Mouse (Mus musculus): ENCODE measurements around the gene Trip12.

Trip12 gene

DNA sequence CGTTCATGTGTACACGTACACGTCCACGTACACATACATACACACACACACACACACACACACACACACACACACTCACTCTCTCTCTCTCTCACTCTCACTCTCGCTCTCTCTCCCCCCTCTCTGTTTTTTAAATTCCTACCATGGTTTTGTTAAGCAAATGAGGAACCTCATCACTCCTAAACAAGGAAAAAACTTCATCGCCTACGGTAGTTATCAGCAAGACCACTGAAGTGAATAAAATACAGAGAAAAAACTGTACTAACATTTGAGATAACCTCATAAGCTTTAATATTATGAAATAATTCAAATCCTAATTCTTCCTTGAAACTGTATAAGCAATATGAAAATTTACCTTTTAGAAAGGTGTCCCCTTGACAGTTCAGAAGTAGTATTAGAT, 45.0 kb downstream of the Trip12 start:
- no peak for DNase-seq (ENCODE audit: low spot score)

DNA sequence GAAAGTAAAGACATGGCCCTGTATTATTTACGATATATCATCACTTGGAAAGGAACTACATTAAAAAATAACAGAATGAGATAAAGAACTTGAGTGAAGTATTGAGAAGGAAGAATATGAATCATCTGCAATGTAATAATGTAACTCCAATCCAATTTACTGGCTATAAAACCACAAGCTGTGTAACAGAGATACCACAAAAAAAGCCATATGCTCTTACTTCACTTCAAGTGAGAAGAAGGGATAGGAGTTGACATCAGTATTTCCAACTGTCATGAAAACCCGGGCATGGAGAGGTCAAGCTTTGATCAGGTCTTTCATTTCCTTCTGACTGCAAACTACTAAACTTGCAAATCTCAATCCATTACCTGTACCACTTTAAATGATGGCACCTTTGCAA, 48.9 kb downstream of the Trip12 start:
- no peak for DNase-seq (ENCODE audit: low spot score)

GRCm38 (mm10) chr1:84780630-84781029, 59.7 kb downstream of the Trip12 start:
- no peak for DNase-seq (ENCODE audit: low spot score)

DNA sequence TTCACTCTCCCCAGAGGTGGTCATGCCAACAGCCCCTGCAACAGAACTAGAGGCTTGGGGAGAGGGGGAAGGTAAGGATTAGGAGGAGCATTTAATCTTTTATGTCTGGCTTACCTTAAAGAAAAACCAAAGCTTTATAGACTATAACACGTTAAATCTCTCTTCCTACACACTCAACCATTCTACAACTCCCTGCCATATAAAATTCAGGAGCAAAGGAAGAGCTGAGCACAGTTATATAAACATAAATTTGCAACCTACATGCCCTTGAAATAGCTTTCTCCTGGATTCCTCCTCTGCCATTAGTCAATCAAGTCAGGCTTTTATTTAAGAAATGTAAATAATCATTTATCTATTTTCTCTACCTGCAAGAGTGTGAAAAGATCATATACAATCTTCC, 62.9 kb downstream of the Trip12 start:
- no peak for DNase-seq (ENCODE audit: low spot score)

DNA sequence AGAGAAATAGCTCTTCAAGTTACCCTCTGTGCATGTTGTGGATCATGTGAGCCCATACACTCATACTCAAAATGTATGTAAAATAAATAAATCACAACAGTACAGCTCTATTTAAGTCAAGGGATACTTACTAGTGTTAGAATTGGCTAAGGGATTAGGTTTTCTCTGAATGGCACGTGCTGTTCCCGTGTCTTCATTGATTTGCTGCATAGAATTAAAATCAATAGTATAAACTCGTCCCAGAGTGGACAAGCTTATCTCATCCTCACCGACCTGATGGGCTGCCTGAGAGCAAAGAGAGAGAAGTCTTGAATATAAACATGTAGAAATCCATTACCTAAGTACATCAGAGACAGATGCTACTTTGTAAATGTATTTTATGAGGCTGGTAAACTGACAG, 81.5 kb downstream of the Trip12 start:
- no peak for DNase-seq (ENCODE audit: low spot score)

DNA sequence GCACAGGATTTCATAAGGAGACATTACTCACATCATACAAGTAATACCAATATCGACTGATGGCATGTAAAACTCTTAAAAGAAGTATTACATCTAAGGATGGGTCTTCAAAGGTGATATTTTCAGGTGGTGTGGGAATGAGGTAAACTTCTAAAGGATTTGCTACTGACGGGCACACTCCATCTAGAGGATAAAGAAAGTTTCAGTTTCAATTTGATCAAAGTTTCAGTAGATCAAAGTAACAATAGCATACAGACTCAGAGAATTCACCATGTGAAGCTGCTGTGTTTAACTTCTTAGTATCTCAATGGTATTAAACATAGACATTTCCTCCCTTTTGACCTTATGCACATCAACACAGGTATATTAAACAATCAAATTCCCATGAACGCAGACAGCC, 98.2 kb downstream of the Trip12 start:
- no peak for DNase-seq (ENCODE audit: low spot score)

DNA sequence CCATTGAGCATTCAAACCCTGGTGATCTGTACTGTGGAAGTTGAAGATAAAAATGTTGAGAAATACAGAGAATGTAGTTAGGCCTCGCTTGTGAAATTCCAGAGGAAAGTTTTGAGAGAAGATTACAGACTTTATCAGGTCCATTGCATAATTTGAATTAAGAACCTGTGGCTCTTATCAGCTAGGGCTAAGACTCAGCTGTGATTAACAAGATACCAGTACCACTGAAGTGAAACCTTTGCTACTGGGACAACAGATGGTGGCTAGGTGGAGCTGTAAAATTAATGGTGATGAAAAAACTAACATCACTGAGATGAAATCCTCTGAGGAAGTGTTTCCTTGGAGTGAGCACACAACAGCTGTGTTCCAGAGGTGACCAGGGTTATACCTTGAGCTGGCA, 100.2 kb downstream of the Trip12 start:
- no peak for DNase-seq (ENCODE audit: low spot score)

GRCm38 (mm10) chr1:84737097-84737496, 103.2 kb downstream of the Trip12 start:
- no peak for DNase-seq (ENCODE audit: low spot score)

DNA sequence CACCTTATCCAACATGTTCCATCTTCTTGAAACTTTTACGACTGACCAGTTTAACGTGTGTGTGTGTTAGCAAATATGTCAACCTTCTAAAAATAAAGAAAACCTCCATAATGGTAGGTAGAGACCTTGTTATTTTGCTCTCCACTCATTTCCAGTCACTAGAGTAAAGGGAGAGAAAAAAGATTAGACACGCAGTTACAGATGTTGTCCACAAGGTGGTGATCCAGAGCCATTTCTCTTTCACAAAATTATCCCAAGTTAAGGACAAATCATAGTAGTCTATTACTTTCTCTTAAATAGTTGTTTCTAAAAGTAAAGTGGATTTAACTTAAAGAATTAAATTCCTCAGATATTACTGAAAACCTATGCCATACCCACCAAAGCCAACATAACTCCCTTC, 106.5 kb downstream of the Trip12 start:
- DNase-seq (ENCODE audit: low spot score): no peak

DNA sequence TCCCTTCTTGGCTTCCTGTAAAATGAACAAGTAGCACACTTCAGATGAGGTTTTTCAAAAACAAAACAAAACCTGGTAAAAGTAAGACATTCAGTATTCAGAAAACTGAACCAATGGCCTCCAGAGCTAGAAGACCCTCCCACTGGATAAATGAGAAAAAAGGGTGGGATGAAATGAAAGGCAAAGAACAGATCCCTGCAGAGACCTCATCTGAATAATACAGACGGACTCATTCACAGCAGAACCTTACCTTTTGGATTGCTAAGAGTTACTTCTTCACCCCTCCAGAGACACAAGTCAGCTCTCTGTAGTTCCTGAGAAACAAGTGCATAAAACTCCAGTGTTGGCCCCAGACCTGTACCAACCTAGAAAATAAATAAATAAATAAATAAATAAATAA, 108.6 kb downstream of the Trip12 start:
- no peak for DNase-seq (ENCODE audit: low spot score)

DNA sequence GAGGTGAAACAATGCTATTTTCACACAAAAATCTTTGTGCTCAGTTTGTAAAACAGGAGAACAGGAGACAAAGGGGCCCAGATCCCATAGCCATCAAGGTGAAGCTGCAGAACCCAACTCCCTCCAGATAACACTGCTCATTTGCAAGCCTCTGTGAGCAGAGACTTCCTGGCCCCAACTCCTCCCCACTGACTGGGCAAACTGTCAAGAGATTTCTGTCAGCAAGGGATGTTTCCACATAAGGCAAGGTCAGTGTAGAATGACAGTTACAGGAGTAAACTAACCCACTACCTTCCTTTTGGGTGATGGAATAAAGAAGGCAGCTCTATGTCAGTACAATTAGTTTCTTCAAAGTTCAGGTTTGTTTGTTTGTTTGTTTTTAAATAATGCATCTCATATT, 117.5 kb downstream of the Trip12 start:
- no peak for DNase-seq (ENCODE audit: low spot score)

GRCm38 (mm10) chr1:84722371-84722770, 117.9 kb downstream of the Trip12 start:
- no peak for DNase-seq (ENCODE audit: low spot score)

DNA sequence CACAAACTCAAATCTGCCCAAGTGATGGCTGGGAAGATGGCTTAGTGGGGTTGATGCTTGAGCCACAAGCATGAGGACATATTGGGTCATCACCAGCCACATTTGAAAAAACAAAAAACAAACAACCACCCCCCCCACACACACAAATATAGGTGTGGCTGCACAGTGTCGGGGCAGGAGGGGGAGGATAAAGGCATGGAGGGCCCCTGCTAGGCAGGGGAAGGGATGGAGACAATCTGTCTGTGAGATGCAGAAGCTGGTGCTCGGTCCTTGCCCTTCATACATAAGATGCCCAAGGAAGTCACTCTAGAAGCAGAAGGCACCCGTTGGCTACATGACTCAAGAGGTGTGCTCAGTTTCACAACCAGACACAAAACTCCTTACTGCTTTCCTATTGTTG, 118.4 kb downstream of the Trip12 start:
- DNase-seq (ENCODE audit: low spot score): no peak

DNA sequence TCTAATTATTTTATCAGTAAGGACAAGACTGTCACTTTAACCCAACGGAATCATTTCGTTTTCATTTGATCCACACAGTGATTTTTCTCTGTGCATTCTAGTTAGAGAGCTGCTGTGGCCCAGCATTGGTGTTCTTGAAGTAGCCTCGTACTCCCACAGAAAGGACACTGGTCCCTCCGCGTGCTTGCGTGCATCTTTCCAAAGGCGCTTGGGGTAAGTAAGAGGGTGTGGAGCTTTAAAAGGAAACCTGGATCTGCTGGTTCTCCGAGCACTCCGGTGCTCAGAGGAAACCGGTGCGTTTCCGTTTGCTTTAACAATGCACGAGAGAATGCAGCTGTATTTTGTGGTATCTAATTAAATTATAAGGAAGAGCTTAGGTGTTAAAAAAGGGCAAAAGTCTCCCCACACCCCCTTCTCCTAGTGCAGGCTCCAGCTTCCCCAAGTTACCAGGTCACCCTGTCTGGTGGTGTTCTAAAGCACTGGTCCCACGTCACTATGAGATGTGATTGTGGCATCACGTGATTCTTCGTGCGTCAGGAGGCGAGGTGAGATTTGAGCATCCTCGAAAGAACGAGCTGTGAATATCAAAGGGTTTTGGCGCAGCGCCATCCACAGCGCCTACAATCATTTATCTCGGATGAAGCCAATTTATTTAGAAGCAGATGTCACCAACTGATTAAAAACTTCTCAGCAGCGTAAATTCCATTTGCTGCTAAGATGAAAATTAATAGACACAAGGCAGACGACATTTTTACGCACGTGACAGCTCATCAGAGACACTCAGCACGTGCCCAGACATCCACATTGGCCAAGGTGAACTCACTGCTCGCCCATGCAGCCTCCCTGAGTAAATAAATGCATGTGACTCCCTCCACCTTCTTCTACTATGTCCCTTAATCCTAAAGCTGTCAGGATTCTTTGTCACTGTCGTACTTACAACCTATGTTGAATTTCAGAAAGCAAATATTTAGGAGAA, 130.2 kb downstream of the Trip12 start:
- DNase-seq (ENCODE audit: low spot score): no peak

GRCm38 (mm10) chr1:84709406-84709805, 130.9 kb downstream of the Trip12 start:
- no peak for DNase-seq (ENCODE audit: low spot score)

DNA sequence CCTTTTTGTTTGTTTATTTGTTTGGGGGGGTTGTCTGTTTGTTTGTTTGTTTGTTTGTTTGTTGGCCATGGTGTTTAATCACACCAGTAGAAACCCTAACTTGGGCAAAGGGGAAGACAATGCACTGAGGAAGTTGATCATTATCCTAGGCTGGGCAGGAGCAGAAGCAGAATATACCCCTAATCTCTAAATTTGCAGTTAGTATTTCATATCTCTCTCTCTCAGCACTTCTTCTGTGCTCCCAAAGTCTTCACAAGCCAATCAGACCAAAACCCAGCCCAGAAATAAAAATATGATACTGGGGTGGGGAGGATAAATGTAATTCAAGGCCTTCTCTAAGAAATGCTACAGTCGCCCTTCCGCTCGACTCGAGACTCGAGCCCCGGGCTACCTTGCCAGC, 140.1 kb downstream of the Trip12 start:
- DNase-seq (ENCODE audit: low spot score): no peak

- DNase-seq (ENCODE audit: low spot score): no peak
Measured at GRCm38 (mm10) chr1:84697136-84697535, 143.2 kb downstream of the Trip12 start.

GRCm38 (mm10) chr1:84695517-84696411, 144.6 kb downstream of the Trip12 start, which contains the start of gene Dner:
Gene Dner, minus strand, starts transcription at chr1:84696221.
- peak; percentile 72 for DNase-seq (ENCODE audit: low spot score)

DNA sequence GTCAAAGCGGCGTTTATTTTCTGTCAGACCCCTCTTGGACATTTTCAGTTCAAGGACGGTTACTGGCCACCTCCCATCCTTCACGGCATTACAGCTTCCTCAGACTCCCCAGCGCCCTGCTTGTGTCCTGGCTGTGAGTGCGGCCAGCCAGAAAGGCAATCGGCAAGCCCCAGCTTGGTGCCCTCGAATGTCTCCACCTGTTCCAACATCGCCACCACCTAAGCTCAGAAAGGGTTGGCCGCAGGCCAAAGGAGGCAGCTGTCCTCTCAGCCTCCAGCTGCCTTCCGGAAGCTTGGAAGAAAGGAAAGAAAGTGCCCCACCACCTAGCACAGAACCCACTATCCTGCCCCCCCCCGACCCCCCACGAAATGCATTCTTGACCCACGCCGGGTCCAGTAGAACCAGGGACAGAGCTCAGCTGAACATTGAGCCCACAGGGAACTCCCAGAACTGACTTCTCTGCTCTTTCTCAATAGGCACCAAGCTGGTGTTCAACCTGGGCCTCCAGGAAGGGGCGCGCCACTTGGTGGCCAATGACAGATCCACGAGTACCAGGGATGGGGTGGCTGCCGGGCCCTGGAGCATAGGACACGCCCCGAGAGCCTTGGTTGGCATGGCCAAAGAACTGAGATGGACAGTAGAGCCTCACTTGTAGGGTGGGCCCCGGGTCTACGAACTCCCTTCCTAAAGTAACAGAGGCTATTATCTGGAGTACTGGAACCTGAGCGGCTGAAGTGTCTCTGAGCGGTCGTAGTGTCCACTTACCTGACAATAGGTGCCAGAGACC, 145.4 kb downstream of the Trip12 start:
- no peak for DNase-seq (ENCODE audit: low spot score)

DNA sequence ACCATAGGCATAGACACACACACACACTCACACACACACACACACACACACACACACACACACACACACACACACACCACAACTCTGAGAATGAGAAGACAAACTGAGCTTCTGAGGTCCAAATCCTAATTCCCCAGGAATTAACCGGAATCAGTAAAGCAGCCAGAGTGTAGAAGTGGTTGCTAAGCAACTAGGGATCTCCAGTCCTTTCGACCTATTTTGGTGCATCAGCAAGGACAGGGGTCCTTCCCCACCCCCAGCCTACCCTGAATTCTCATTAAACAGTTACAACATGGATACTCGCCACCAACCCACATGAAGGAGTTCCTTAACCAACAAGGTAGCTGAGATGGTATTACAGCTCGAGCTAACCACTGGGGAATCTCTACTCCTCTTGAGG, 162.4 kb downstream of the Trip12 start:
- no peak for DNase-seq (ENCODE audit: low spot score)
